Mouse (Mus musculus) mouse embryonic stem cell (cell line): ENCODE data around the gene Lamb2.

ENCODE experiments used
- in situ Hi-C, 2 experiments: fragments of 300-500 bp; cut with MboI; formaldehyde crosslinking; loops; 1 replicate in 1 of 2; 3 replicates in 1 of 2; pipeline ENCODE4 v1.14.3; 2019 to 2020; ENCODE audit warnings: low sequenced_read_pairs in 2 of 2, low pct_unique_long_range_greater_than_20kb in 1 of 2, mixed read lengths in 1 of 2; ENCODE audit not compliant: unreplicated experiment in 1 of 2

The Lamb2 gene

DNA sequence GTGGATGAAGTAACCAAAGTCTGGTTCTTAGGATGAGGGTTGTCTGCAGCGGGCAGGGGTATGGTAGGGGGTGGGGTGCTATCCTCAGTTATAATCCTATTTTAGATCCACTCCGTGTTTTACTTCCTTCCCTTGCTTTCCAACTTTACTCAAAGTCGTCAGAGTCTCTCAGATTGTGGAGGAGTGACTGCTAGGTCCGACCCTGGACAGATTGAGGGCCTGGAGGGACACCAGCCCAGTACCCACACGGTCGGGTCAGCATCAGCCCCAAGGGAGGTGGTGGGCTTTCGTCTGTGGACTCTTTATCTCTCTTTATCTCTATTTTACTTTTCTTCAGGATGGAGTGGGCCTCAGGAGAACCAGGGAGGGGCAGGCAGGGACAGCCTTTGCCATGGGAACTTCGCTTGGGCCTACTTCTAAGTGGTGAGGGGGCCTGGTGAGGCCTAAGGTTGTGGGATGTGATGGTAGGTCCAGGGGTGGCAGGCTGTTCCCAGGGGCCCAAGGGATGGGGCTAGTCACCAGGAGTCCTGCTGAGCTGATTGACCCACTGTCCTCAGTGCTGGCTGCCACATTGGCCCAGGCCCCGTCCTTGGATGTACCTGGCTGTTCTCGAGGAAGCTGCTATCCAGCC, at the start of gene Lamb2:
Gene Lamb2 (plus strand): TSS at position 16 of the 631 bp plus-strand sequence.
- in situ Hi-C loops: no loop called here

DNA sequence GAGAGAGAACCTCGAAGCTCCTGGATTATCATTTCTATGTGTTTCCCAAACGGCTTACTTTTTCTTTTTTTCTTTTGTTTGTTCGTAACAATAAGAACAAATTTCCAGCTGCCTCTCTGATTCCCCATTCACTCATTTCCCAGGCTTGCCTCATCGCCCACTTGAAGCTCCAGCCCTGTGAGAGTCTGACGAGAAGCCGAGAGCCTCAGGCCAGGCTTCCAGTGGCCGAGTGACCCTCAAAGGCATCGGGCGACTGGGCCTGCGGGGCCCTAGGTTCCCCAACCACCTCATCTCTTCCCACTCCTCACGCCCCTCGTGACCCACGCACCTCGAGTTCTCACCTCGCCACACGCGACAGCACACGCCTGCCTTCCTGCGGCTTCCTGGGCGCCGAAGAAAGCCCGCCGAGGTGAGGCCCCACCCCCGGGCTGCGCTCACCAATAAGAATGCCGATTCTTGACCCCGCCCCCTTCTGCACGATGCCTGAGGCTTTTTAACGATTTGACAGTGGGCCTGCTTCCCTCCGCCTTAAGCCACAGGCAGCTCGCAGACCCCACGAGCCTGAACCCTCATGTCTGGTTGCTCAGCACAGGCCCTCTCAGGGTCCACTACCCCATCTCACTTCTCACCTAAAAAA, 48.0 kb upstream of the Lamb2 start:
- in situ Hi-C loops: no loop called here

DNA sequence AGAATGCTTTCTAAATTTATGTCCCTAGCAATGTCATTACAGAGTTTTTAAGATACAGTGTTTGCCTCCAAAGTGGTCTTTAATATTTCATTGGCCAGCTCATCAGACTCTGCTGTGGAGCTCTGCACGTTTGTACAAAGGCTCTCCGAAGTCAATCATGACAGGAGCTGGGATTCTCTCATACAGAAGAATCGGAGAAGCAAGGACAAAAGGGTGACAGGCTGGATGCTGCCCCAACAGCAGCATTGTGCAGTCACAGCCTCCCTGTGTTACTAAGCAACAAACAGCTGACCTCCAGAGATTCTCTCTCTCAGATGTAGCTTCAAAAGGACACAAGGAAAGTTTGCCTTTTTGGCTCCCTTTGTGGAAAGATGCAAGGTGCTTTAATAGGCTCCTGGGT, 43.4 kb upstream of the Lamb2 start, which contains the start of gene BC048562:
Gene BC048562 (plus strand): TSS at position 301 of the 400 bp plus-strand sequence.
- in situ Hi-C loops: no loop called here

DNA sequence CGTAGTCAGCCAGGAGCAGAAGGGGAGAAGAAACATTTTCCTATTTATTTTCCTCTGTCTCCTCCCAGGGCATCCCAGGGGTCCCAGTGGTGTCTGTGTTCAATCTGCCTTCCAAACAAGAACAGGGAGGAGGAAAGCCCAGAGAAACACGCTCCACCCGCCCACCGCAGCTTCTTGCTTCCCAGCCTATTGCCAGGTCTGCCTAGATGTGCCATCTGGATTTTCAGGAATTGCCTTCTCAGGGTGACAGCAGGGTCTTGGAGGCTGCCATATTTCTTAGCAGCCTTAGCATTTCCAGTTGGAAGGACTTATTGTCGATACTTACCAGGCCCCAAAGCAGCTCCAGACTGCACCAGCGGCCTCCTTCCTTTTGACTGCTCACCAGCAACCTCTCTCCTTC, 40.4 kb upstream of the Lamb2 start:
- in situ Hi-C loops: no loop called here

DNA sequence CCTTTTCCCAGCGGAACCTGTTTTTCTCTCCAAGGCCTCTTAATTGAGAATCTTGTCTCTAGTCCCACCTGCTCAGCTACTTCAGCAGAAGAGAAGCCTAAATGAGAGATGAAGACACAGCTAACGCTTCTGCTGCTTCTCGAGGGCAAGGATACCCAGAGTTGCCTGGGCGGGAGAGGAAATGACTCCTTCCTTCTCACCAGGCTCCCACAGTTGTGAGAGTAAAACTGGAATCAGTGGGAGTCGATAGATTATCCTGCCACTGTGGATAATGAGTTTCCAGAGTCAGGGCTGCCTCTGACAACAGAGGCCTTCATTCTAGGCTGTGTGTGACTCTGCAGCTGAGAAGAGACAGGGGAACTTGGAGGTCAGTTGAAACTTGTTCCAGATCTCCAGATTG, 39.1 kb upstream of the Lamb2 start:
- in situ Hi-C loops: no loop called here

DNA sequence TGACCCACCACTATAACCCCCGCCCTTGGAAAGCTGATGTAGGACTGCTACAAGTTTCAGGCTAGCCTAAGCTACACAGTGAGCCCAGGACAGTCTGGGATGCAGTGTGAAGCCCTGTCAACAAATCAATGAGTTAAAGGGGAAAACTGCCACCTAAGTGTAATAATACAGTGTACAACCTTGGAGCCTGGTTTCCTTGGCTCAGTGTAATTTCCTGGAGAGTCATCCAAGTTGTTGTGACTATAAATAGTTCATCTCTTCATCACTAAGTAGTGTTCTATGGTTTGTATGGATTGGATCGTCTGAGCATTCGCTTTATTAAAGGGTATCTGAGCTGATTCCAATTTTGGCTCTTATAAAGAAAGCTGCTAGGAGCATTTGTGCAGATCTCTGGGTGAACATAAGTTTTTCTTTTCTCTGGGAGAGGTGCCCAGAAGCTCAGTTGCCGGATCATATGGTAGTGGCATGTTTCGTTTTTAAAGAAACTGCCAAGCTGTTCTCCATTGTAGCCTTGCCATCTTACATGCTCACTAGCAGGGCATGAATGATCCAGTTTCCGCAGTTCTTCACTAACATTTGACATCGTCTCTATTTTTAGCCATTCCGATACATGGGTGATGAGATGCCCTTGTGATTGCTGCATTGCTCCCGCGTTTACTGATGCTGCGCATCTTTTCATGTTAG, 38.2 kb upstream of the Lamb2 start:
- in situ Hi-C loops: no loop called here

DNA sequence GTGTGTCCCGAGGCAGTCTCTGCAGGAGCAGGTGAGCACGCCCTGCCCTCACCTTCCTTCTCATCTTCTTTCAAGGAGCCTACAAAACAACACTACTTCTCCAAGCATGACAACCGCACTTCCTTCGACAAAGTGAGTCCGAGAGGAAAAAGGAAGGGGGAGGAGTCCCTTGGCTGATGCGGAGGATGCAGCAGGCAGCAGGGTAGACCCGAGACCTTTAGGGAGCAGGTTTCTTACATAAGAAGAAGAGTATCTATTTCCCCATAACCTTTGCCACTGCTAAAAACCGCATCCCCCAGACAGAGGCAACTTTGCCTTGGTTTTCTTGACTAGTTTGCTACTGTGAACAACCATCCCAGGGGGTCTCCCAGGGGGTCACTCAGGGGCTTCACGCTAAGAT, 34.4 kb upstream of the Lamb2 start:
- in situ Hi-C loops: no loop called here

DNA sequence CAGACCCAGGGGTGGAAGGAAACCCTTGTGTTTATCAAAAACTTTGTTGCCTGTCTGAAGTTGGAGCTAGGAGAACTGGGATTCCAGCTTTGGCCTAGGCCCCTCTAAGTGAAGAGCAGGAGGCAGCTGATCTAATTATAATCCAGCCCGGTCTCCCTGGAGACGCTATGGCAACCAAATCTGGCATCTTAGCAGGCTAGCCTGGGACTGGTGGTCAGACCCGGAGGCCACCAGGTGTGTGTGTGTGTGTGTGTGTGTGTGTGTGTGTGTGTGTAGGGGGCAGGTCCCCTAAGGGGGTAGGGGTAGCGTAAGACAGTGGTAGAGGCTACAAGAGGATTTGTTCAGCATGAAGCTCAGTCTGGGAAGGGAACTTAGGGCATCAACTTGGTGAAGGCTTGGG, 29.7 kb upstream of the Lamb2 start:
- in situ Hi-C loops: no loop called here

DNA sequence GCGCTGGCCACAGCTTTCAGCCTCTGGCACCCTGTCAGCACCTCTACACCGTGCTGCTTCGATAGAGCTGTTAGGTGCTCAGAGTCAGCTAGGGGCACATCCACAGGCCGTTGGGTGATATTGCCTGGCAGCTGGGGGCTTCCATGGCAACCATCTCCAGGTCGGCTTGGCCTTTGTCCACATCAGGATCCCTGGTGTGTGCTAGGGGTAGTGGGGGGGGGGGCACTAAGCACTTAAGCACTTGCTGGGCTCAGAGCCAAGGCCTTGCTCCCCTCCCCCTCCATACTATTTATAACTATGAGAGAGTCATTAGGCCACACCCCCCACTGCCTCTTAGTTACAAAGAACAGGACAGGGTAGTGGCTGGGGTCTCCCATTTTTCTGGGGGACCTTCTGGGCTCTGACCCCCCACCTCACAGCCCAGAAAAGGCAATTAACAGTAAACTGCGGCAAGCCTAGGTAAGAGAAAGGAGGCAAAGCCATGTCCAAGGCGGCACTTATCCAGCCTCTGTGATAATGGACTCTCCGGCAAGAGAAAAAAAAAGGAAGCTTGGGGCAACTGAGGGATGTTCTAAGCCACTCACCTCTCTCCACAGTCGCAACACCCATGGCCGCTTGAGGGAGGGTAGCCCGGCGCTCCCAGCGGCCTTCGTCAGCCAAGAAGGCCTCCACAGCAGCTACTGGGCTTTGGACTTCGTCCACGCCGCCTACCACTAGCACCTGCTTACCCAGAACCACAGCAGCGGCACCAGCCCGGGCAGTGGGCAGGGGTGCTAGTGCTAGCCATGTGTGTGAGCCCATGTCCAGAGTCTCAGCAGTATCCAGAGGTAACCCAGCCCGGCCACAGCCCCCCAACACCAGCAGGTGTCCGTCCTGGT, 29.0 kb upstream of the Lamb2 start:
- in situ Hi-C loops: no loop called here

DNA sequence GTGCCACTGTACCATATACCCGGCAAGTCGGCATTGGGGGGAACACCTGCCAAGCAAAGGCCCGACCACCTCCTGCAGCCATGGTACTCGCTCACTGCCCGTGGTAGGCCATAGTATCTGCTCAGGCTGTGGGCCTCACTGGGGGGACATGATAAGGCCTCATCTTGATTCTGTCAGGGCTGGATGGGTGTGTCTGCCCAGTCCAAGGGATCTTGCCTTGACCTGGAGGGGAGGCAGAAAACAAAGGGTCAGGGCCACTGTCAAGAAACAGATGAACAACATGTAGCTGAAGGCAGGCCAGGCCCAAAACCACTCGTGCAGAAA, 28.4 kb upstream of the Lamb2 start:
- in situ Hi-C loops: no loop called here

DNA sequence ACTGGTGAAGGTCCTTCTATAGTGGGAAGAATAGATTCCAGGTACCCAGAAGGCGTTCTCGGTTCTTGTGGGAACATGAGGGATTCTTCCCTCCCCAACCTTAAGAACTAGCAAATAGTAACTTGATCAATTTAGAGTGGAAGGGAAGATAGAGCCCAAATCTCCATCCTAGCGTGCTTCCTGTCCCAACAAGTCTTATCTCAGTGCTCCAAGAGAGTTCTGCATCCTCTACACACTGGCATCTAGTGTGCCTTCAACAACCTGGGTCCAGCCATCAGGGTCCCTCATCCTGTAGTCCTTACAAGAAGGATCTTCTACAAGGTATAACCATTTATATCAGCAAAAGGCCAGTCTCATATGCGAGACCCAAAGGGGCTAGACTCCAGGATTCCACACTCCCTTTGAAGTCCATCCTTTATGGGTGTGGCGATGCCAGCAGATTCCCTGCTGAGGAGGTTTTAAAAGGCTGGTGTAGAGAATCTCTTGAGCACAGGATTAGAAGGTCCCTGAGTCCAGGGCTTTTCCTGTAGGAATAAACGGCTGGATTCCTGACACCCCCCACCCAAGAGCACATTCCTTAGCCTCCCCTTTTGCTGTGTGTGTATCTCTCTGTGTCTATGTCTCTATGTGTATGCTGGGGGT, 27.9 kb upstream of the Lamb2 start:
- in situ Hi-C loops: no loop called here

DNA sequence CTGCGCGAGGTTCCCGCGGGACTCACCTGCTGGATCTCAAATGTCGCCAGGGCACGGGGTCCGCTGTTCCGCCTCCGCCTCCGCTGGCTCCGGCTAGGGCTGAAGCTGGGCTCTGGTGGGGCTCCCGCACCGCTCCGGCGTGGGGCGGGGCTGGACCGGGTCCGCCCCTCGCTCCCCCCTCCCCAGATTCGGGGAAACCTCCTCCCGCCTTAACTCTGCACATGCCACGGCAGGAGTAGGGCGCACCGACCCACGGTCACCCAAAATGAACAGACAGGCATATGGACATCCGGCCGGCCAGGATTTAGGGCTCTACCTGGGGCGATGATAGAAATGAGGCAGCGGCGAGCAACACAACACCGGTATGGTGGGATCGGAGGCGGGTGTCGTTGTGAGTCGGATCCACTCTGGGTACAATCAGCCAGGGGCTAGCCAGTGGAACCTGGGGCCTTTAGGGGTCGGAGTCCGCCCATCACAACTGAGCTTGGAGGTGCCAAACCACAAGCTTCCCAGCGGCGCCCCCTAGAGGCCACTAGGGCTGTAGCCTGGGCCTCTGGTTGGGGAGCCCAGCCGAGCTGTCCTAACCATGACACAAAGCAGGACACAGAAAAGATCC, 27.1 kb upstream of the Lamb2 start:
- in situ Hi-C loops: no loop called here

DNA sequence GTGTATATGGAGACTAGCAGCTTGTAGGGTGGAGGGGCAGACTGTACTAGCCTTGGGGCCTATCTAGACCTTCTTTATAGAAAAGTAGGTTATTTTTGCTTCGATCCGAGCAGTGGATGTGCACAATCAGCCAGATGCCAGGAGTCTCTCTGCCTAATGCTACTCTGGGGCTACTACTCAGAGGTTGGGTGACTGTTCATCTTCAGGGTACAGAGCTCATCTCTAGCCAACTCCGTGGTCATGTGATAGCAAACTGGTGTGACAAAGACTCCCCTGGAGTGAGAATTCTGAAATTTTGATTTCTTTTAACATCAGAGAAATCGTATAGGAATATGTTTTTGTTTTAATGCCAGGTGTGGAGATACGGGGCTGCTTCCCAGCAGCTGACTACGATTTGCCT, 26.6 kb upstream of the Lamb2 start:
- in situ Hi-C loops: no loop called here

DNA sequence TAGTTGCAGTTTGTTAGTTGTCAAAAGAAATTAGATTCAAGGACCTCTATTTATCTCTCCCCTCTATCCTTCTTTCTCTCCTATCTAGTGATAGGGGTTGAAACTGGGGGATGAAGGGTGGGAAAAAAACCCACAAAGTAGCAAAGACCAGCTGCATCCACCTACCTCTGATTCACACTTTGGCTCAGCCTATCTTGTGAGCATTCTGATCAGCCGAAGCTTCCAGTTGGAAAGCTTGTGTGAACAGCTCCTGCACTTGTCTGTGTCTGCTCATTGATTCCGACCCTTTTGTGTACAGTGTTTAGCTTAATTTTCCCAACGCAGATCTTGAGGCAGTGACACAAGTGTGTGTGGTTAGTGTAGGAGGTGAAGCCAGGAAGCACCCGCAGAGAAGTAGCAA, 26.1 kb upstream of the Lamb2 start:
- in situ Hi-C loops: no loop called here

DNA sequence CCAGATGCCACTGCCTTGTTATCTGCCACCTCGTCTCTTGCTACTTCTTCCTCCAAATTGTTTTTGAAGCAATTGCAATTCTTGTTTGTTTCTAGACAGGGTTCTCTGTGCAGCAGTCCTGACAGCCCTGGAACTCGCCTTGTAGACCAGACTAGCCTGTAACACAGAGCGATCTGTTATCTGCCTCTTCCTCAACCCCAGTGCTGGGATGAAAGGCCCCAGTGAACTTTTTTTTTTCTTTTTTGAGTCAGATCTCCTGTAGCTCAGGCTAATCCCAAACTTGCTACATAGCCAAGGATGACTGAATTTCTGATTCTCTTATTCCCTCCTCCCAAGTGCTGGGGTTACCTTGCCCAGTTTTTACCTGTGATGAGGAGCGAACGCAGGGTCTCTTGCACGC, 25.1 kb upstream of the Lamb2 start:
- in situ Hi-C loops: no loop called here

DNA sequence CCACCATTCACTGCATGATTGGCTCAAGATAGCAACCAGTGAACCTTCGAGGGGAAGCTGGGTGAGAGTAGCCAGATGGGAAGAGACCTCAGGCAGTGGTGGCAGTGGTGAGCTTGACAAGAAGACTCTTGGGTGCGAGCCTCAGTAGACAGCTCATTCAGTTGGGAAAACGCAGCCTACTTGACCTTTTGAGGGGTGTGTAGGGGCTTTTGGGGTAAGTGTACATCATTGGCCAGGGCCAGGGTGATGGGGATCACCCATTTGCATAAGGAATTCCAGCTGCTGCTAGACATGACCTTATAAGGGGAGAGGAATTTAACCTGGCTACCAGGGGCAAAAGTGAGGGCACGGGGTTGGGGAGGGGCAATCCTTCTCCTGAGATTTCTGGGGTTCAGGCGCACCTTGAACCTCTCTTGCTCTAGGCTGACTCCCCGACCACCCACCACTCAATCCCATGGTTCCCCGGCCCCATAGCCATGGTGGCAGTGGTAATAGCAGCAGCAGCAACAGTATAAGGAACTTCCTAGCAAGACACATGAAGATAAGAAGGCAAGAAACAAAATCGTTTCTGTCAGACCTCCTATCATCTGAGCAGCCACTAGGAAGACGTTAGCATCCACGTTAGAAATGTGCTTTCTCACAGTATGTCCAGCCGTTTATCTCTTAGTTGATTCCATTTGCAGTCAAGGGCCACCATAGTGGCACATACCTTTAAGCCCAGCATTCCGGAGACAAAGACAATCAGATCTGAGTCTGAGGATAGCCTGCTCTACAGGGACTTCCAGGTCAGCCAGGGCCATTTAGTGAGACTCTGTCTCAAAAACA, 23.6 kb upstream of the Lamb2 start:
- in situ Hi-C loops: no loop called here

DNA sequence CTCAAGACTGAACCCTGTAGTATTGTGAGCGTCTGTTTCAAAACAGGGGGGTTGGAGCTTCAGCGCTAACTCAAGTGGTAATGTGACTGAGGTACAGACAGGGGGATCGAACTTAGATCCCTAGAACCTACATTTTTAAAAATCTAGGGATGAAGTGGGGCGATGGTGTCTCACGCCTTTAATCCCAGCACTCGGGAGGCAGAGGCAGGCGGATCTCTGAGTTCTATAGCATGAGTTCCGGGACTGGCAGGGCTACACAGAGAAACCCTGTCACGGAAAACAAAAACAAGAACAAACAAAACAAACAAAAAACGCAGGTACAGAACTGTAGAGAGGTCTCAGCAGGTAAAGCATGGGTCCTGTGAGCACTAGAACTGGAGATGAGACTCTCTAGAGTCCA, 22.6 kb upstream of the Lamb2 start:
- in situ Hi-C loops: no loop called here

DNA sequence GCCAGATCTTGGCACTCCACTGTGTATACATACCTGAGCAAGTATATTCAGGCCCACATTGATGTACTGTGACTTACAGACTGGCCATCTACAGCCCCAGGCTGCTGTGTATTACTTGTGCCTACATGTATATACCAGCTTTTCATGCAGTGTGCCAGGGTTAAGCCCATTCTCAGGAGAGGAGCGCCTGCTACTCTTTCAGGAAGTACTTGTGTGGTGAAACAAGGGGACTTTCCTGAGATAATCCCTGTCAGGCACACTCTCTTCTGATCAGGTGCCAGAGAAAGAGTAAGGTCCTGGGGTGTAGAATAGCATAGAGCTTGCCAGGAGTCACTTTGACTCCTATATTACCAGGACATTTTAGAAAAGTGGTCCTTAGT, 19.6 kb upstream of the Lamb2 start:
- in situ Hi-C loops: no loop called here
